Mouse (Mus musculus): ENCODE results near the gene Fgfr2. TPM values are rescaled to one million over a fixed set of nuclear protein-coding genes. Genes with fewer than 3 reads are reported as not detected.
"Not testable (repeated sequence)": the region's sequence is repeated elsewhere in the genome, so short reads cannot be mapped to it uniquely, and the experiment has no call there.

The Fgfr2 gene
- polyA plus RNA-seq, 1 experiment: 1.7 TPM

- Histone ChIP-seq H3ac (ENCODE audit: control insufficient read depth, insufficient read length, low read depth) (no peak overlapping the region), H3K4me3 (ENCODE audit: insufficient read depth, poor library complexity, severe bottlenecking) (no peak overlapping the region), H3K79me3 (ENCODE audit: low read depth) (no peaks in the 10 kb centered on the region), H3K27me3 (ENCODE audit: control insufficient read depth, insufficient read depth, insufficient read length) (no peaks in the 10 kb centered on the region), H3K36me3 (ENCODE audit: control insufficient read depth, insufficient read depth) (no peaks in the 10 kb centered on the region), H3K79me2 (ENCODE audit: control insufficient read depth, insufficient read depth) (no peaks in the 10 kb centered on the region)
- TF ChIP-seq USF1 (IDR thresholded peaks at IDR 0.05; ENCODE audit: low read depth) (no peak), MYOG (IDR thresholded peaks at IDR 0.05; ENCODE audit: control insufficient read depth, extremely low read depth, insufficient read length) (no peak), CEBPB (IDR thresholded peaks at IDR 0.05; ENCODE audit: low read depth) (no peak)
Measured at GRCm38 (mm10) chr7:132443134-132443533, 680.0 kb downstream of the Fgfr2 start.

GRCm38 (mm10) chr7:132442133-132442763 lies 680.9 kb downstream of the Fgfr2 start:
- not testable (repeated sequence) for H3K79me3 ChIP-seq (ENCODE audit: low read depth); H3K36me3 ChIP-seq (ENCODE audit: control insufficient read depth, insufficient read depth); H3ac ChIP-seq (ENCODE audit: control insufficient read depth, insufficient read length, low read depth); H3K79me2 ChIP-seq (ENCODE audit: control insufficient read depth, insufficient read depth); H3K4me3 ChIP-seq (ENCODE audit: insufficient read depth, poor library complexity, severe bottlenecking); H3K27me3 ChIP-seq (ENCODE audit: control insufficient read depth, insufficient read depth, insufficient read length)

GRCm38 (mm10) chr7:132439916-132440315 lies 683.2 kb downstream of the Fgfr2 start:
- Histone ChIP-seq H3K27me3 (ENCODE audit: control insufficient read depth, insufficient read depth, insufficient read length) (no peaks in the 10 kb centered on the region), H3K36me3 (ENCODE audit: control insufficient read depth, insufficient read depth) (no peaks in the 10 kb centered on the region), H3K79me2 (ENCODE audit: control insufficient read depth, insufficient read depth) (no peaks in the 10 kb centered on the region), H3K4me3 (ENCODE audit: insufficient read depth, poor library complexity, severe bottlenecking) (no peak overlapping the region), H3K79me3 (ENCODE audit: low read depth) (no peaks in the 10 kb centered on the region), H3ac (ENCODE audit: control insufficient read depth, insufficient read length, low read depth) (no peak overlapping the region)
- TF ChIP-seq FOSL1 (IDR thresholded peaks at IDR 0.05; ENCODE audit: insufficient read depth, low read length, poor library complexity, severe bottlenecking): no peak
- no peak for TF ChIP-seq MYOD1 (IDR thresholded peaks at IDR 0.05; ENCODE audit: control insufficient read depth, insufficient read length, low read depth)
- TF ChIP-seq CEBPB (IDR thresholded peaks at IDR 0.05; ENCODE audit: low read depth): no peak
- no peak for TF ChIP-seq CTCF (IDR thresholded peaks at IDR 0.05; ENCODE audit: control insufficient read depth, insufficient read depth, insufficient read length)
- no peak for TF ChIP-seq USF1 (IDR thresholded peaks at IDR 0.05; ENCODE audit: low read depth)
- TF ChIP-seq MYOG (IDR thresholded peaks at IDR 0.05; ENCODE audit: control insufficient read depth, extremely low read depth, insufficient read length): no peak
- no peak for TF ChIP-seq MAX (IDR thresholded peaks at IDR 0.05)

GRCm38 (mm10) chr7:132438060-132438459 lies 685.1 kb downstream of the Fgfr2 start:
- no peak for TF ChIP-seq FOSL1 (IDR thresholded peaks at IDR 0.05; ENCODE audit: insufficient read depth, low read length, poor library complexity, severe bottlenecking)
- TF ChIP-seq USF1 (IDR thresholded peaks at IDR 0.05; ENCODE audit: low read depth): peak; percentile 84

GRCm38 (mm10) chr7:132437431-132437830 lies 685.7 kb downstream of the Fgfr2 start:
- H3ac ChIP-seq (ENCODE audit: control insufficient read depth, insufficient read length, low read depth): no peak overlapping the region
- H3K79me2 ChIP-seq (ENCODE audit: control insufficient read depth, insufficient read depth): no peaks in the 10 kb centered on the region
- H3K27me3 ChIP-seq (ENCODE audit: control insufficient read depth, insufficient read depth, insufficient read length): no peaks in the 10 kb centered on the region
- H3K36me3 ChIP-seq (ENCODE audit: control insufficient read depth, insufficient read depth): no peaks in the 10 kb centered on the region
- TF ChIP-seq MYOD1 (IDR thresholded peaks at IDR 0.05; ENCODE audit: control insufficient read depth, insufficient read length, low read depth) (no peak), FOSL1 (IDR thresholded peaks at IDR 0.05; ENCODE audit: insufficient read depth, low read length, poor library complexity, severe bottlenecking) (no peak), CTCF (IDR thresholded peaks at IDR 0.05; ENCODE audit: control insufficient read depth, insufficient read depth, insufficient read length) (no peak), MYOG (IDR thresholded peaks at IDR 0.05; ENCODE audit: control insufficient read depth, extremely low read depth, insufficient read length) (no peak), USF1 (IDR thresholded peaks at IDR 0.05; ENCODE audit: low read depth) (no peak), MAX (IDR thresholded peaks at IDR 0.05) (no peak), CEBPB (IDR thresholded peaks at IDR 0.05; ENCODE audit: low read depth) (no peak)
- H3K4me3 ChIP-seq (ENCODE audit: insufficient read depth, poor library complexity, severe bottlenecking): no peak overlapping the region
- no peaks in the 10 kb centered on the region for H3K79me3 ChIP-seq (ENCODE audit: low read depth)

More at GRCm38 (mm10) chr7:132438060-132438459, 685.1 kb downstream of the Fgfr2 start:
- Histone ChIP-seq H3K79me2 (ENCODE audit: control insufficient read depth, insufficient read depth) (no peaks in the 10 kb centered on the region), H3K4me3 (ENCODE audit: insufficient read depth, poor library complexity, severe bottlenecking) (no peak overlapping the region), H3K36me3 (ENCODE audit: control insufficient read depth, insufficient read depth) (no peaks in the 10 kb centered on the region), H3K79me3 (ENCODE audit: low read depth) (no peaks in the 10 kb centered on the region), H3ac (ENCODE audit: control insufficient read depth, insufficient read length, low read depth) (no peak overlapping the region), H3K27me3 (ENCODE audit: control insufficient read depth, insufficient read depth, insufficient read length) (no peaks in the 10 kb centered on the region)

GRCm38 (mm10) chr7:132435486-132436055 lies 687.6 kb downstream of the Fgfr2 start:
- no peaks in the 10 kb centered on the region for H3K79me2 ChIP-seq (ENCODE audit: control insufficient read depth, insufficient read depth)

More at GRCm38 (mm10) chr7:132435486-132436055, 687.6 kb downstream of the Fgfr2 start:
- Histone ChIP-seq H3ac (ENCODE audit: control insufficient read depth, insufficient read length, low read depth) (no peak overlapping the region), H3K79me3 (ENCODE audit: low read depth) (no peaks in the 10 kb centered on the region), H3K4me3 (ENCODE audit: insufficient read depth, poor library complexity, severe bottlenecking) (no peak overlapping the region), H3K36me3 (ENCODE audit: control insufficient read depth, insufficient read depth) (no peaks in the 10 kb centered on the region), H3K27me3 (ENCODE audit: control insufficient read depth, insufficient read depth, insufficient read length) (no peaks in the 10 kb centered on the region)
- TF ChIP-seq MAX (IDR thresholded peaks at IDR 0.05) (no peak), CTCF (IDR thresholded peaks at IDR 0.05; ENCODE audit: control insufficient read depth, insufficient read depth, insufficient read length) (no peak), FOSL1 (IDR thresholded peaks at IDR 0.05; ENCODE audit: insufficient read depth, low read length, poor library complexity, severe bottlenecking) (no peak), MYOD1 (IDR thresholded peaks at IDR 0.05; ENCODE audit: control insufficient read depth, insufficient read length, low read depth) (no peak), CEBPB (IDR thresholded peaks at IDR 0.05; ENCODE audit: low read depth) (no peak), USF1 (IDR thresholded peaks at IDR 0.05; ENCODE audit: low read depth) (no peak), MYOG (IDR thresholded peaks at IDR 0.05; ENCODE audit: control insufficient read depth, extremely low read depth, insufficient read length) (no peak)
